Mouse (Mus musculus) neural tube, embryonic 10.5 days (tissue): ENCODE results near the gene Trim63.

ENCODE experiments used
- DNase-seq: peaks from one replicate; pipeline ENCODE4 v3.0.0-alpha.2; 2017; ENCODE audit warnings: low spot score; ENCODE audit errors: extremely low spot score

Trim63 gene

GRCm38 (mm10) chr4:134298626-134299497 is 16.1 kb upstream of the Trim63 start:
- DNase-seq = no peak

- no peak for DNase-seq
These were observed 15.5 kb upstream of the Trim63 start for GRCm38 (mm10) chr4:134299498-134299810.

- no peak for DNase-seq
These were observed 14.6 kb upstream of the Trim63 start for GRCm38 (mm10) chr4:134300316-134300715.

- DNase-seq = no peak
These were observed 12.8 kb upstream of the Trim63 start for GRCm38 (mm10) chr4:134302084-134302483.

- no peak for DNase-seq
These were observed 8.0 kb upstream of the Trim63 start for GRCm38 (mm10) chr4:134306963-134307362.

GRCm38 (mm10) chr4:134307367-134308072 is 7.4 kb upstream of the Trim63 start:
- DNase-seq = peak; percentile 20

GRCm38 (mm10) chr4:134310106-134310505 is 4.8 kb upstream of the Trim63 start:
- DNase-seq = no peak

GRCm38 (mm10) chr4:134310656-134311055 is 4.3 kb upstream of the Trim63 start:
- DNase-seq = no peak

GRCm38 (mm10) chr4:134311784-134312183 is 3.1 kb upstream of the Trim63 start:
- no peak for DNase-seq

- no peak for DNase-seq
These were observed 2.6 kb upstream of the Trim63 start for GRCm38 (mm10) chr4:134312341-134312740.

- no peak for DNase-seq
These were observed 2.0 kb upstream of the Trim63 start for GRCm38 (mm10) chr4:134312901-134313300.

- DNase-seq = no peak
These were observed 752 bp upstream of the Trim63 start for GRCm38 (mm10) chr4:134314081-134314655.

GRCm38 (mm10) chr4:134315470-134315869 is 550 bp downstream of the Trim63 start:
- DNase-seq = no peak

GRCm38 (mm10) chr4:134316390-134316789 is 1.5 kb downstream of the Trim63 start:
- no peak for DNase-seq

- DNase-seq = no peak
These were observed 4.2 kb downstream of the Trim63 start for GRCm38 (mm10) chr4:134319074-134319473.

- DNase-seq = no peak
These were observed 4.8 kb downstream of the Trim63 start for GRCm38 (mm10) chr4:134319674-134320073.

GRCm38 (mm10) chr4:134321524-134321923 is 6.6 kb downstream of the Trim63 start:
- DNase-seq = no peak

- DNase-seq = no peak
These were observed 9.7 kb downstream of the Trim63 start for GRCm38 (mm10) chr4:134324655-134325054.

GRCm38 (mm10) chr4:134326859-134327530 is 12.1 kb downstream of the Trim63 start:
- DNase-seq = no peak

- no peak for DNase-seq
These were observed 13.2 kb downstream of the Trim63 start for GRCm38 (mm10) chr4:134328151-134328550.

- DNase-seq = no peak
These were observed 13.9 kb downstream of the Trim63 start for GRCm38 (mm10) chr4:134328832-134329231.

- DNase-seq = no peak
These were observed 15.4 kb downstream of the Trim63 start for GRCm38 (mm10) chr4:134330281-134330680.
